Mouse (Mus musculus): ENCODE measurements around the gene Tmem234.

DNA sequence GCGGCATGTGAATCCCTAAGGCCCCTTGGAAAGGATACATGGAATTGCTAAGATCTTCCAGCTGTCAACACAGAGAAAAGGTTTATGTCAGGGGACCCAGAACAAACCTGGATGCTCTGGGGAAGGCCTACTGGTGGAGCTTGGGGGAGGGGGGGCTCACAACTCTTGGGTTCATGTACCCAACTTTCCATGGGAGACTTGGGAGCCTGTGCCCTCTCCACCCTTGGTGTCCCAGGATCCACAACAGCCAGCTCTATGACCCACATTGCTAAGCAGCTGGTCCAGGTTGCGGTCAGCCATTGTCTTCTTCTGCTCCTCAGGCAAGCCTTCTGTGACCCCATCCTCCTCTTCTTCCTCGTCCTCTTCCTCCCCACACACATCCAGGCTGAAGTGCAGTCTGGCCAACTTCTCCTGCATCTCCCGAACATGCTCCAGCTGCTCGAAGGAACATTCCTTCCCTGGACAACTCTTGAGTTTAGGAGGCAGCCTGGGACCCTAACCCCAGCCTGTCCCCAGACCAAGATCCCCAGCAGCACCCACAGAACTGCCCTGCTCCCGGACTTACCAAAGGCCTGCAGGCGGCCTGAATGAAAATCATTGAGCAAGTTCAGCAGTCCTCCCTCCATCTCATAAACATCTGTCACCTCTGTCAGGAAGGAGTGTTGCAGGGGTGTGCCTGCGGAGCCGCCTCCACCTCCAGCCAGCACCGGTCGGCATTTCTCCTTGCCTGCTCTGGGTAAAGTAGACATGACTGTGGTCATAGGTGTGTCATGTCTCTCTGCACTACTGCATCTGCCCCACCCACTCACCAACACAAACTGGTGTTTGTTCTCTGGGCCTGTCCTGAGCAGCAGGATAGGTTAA is 20.2 kb downstream of the Tmem234 start:
- TF ChIP-seq CTCF (IDR thresholded peaks at IDR 0.05; ENCODE audit: low read depth, low read length) (no peak), POLR2A (IDR thresholded peaks at IDR 0.05; ENCODE audit: borderline replicate concordance, low read depth, low read length) (no peak)
